Mouse (Mus musculus) erythroblast, embryonic 14.5 days (primary cell): ENCODE data around the gene Lhx5.

Source experiments
- GATA1 ChIP-seq: IDR thresholded peaks from 2 replicates; pipeline ENCODE4 v1.6.1; 2012; ENCODE audit warnings: low read length, inconsistent platforms, mixed read lengths
- TAL1 ChIP-seq: IDR thresholded peaks from 3 replicates; pipeline ENCODE4 v1.6.1; 2012; ENCODE audit warnings: low read length, inconsistent platforms, mixed read lengths

DNA sequence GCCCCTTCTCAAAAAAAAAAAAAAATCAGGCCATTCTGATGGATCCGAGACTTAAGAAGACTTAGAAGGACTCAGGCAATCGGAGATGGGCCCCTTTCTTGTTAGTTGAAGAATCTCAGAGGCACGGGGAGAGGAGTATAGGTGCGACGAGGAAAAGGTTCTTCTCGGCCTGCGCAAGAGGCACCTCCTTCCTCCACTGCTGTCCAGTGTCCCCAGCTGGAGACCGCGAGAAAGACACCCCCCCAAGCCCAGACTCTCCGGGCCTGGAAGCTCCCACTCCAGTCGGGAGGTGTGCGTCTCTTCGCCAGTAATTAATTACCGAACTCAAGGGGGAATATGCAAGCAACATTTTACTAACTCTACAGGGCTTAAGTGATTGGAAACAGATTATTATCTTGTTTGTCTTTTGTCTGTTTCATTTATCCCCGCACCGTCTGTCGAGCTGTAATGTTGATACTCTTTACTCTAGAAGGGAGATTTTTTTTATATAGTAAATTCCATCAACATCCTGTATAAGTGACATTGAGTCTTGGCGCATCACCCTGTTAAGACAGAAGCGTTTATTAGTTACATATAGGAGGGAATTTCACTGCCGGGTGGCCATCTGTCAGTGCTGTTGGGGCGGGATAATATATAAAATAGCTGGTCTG lies 3.2 kb upstream of the Lhx5 start:
- TF ChIP-seq GATA1 (no peak), TAL1 (no peak)
